Mouse (Mus musculus) myocyte (in vitro differentiated cells): ENCODE data around the gene Shc3.

Experiments
- CEBPB ChIP-seq: IDR thresholded peaks from 2 replicates; pipeline ENCODE4 v1.6.1; 2011; ENCODE audit warnings: mild to moderate bottlenecking, moderate library complexity; ENCODE audit not compliant: poor library complexity, insufficient read depth, severe bottlenecking
- E2F4 ChIP-seq: IDR thresholded peaks from one replicate; pipeline ENCODE4 v1.6.1; 2011; ENCODE audit warnings: mild to moderate bottlenecking, control low read depth, moderate library complexity; ENCODE audit not compliant: insufficient read depth
- MAX ChIP-seq: IDR thresholded peaks from one replicate; pipeline ENCODE4 v1.6.1; 2011; ENCODE audit warnings: low read depth, mild to moderate bottlenecking, control low read depth
- MYOD1 ChIP-seq, 3 experiments: IDR thresholded peaks; one replicate each; pipeline ENCODE4 v1.6.1; 2011; ENCODE audit warnings: control low read depth in 2 of 3, low read depth in 2 of 3, mild to moderate bottlenecking in 2 of 3, moderate library complexity in 1 of 3; ENCODE audit not compliant: insufficient read length in 2 of 3, control insufficient read depth in 1 of 3
- MYOG ChIP-seq, 3 experiments: IDR thresholded peaks; one replicate each; pipeline ENCODE4 v1.6.1; 2011; ENCODE audit warnings: control low read depth in 2 of 3, low read depth in 2 of 3, mild to moderate bottlenecking in 2 of 3; ENCODE audit not compliant: insufficient read length in 2 of 3, control insufficient read depth in 1 of 3, insufficient read depth in 1 of 3
- POLR2A ChIP-seq: IDR thresholded peaks from one replicate; pipeline ENCODE4 v1.6.1; 2011; ENCODE audit warnings: low read depth, mild to moderate bottlenecking, control low read depth, moderate library complexity; ENCODE audit not compliant: insufficient read length
- POLR2AphosphoS2 ChIP-seq: IDR thresholded peaks from one replicate; pipeline ENCODE4 v1.6.1; 2011; ENCODE audit warnings: low read depth, control low read depth; ENCODE audit not compliant: insufficient read length
- REST ChIP-seq: IDR thresholded peaks from one replicate; pipeline ENCODE4 v1.6.1; 2011; ENCODE audit warnings: mild to moderate bottlenecking, control low read depth, moderate library complexity; ENCODE audit not compliant: insufficient read depth, insufficient read length
- SRF ChIP-seq: IDR thresholded peaks from one replicate; pipeline ENCODE4 v1.6.1; 2011; ENCODE audit warnings: low read depth; ENCODE audit not compliant: control insufficient read depth, insufficient read length
- TCF12 ChIP-seq: IDR thresholded peaks from one replicate; pipeline ENCODE4 v1.6.1; 2011; ENCODE audit warnings: mild to moderate bottlenecking, control low read depth; ENCODE audit not compliant: poor library complexity, insufficient read depth, severe bottlenecking
- TCF3 ChIP-seq: IDR thresholded peaks from one replicate; pipeline ENCODE4 v1.6.1; 2011; ENCODE audit warnings: low read depth, control low read depth; ENCODE audit not compliant: insufficient read length
- USF1 ChIP-seq: IDR thresholded peaks from one replicate; pipeline ENCODE4 v1.6.1; 2011; ENCODE audit warnings: low read depth, mild to moderate bottlenecking, control low read depth, moderate library complexity

- TF ChIP-seq TCF3 (no peak), POLR2A (no peak), MYOD1 (IDR thresholded peaks at IDR 0.05; ENCODE audit: control insufficient read depth in 1 of 3, insufficient read length in 2 of 3, low read depth in 2 of 3) (no peak), POLR2AphosphoS2 (no peak), TCF12 (no peak), SRF (no peak), MAX (no peak), USF1 (no peak), MYOG (IDR thresholded peaks at IDR 0.05; ENCODE audit: control insufficient read depth in 1 of 3, insufficient read depth in 1 of 3, insufficient read length in 2 of 3, low read depth in 2 of 3) (no peak), CEBPB (no peak), E2F4 (no peak), REST (no peak)
Observed at GRCm38 (mm10) chr13:51446550-51446949, 122.7 kb downstream of the Shc3 start.
